Mouse (Mus musculus): ENCODE data around the gene Snrpa.

DNA sequence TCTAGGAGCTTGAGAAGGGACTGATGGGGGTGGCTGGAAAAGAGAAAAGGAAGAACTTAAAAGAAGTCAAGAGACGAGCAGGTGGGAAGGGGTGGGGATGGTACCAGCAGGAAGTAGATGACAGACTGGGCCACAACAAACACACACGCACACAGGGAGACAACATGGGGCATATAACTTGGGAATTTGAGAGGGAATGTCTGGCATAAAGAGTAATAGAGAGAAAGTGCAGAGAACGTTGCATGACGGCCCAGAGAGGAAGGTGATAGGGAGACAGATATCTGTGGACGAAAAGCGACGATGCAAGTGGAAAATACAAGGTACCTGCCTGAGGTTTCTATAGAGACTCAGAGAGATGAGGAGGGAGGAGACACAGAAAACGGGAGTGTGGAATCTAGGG is 30.4 kb downstream of the Snrpa start:
- TF ChIP-seq FLI1 (IDR thresholded peaks at IDR 0.05; ENCODE audit: low read length): no peak
- TF ChIP-seq GATA1 (IDR thresholded peaks at IDR 0.05; ENCODE audit: borderline replicate concordance, low read length): no peak
